Mouse (Mus musculus) embryo, embryonic 9.5 days (tissue): ENCODE results near the gene Piezo1.

Experiments
- DNase-seq: peaks from one replicate; pipeline ENCODE4 v3.0.0-alpha.2; 2017; ENCODE audit errors: extremely low spot score

Gene Piezo1

DNA sequence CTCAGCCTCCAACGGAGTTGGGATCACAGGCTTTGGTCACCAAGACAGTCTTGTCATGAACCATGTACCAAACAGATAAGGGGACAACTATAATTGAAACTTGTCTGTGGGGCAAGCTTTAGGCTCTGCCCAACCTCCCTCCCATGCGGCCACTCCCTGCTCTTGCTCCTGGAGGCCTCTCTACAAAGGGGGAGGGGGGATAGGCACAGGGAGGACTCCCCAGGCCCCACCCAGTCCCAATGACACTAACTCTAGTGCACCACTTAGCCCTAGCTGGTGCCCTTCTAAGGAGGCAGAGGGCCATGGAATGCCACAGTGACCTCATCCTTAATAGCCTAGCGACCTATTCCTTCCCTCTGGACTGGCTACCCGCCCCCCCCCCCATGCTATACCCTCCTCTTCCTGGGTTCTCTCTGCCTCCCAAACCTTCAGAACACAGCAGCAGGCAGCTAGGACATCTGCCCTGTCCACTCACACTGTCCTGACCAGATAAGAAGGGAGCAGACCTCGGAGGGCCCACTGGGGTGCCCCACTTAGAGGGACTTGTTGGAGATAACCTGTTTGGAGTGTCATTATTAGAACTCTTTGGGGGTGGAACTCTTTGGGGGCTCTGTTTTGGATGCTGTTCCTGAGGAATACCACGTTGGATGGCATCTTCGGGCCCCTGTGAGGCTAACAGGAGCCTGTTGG, 4.9 kb downstream of the Piezo1 start:
- DNase-seq, result no peak

GRCm38 (mm10) chr8:122544138-122544537, 7.0 kb downstream of the Piezo1 start:
- no peak for DNase-seq

- no peak for DNase-seq
These were observed 12.6 kb downstream of the Piezo1 start for GRCm38 (mm10) chr8:122538310-122539076.

GRCm38 (mm10) chr8:122537812-122538211, 13.3 kb downstream of the Piezo1 start:
- no peak for DNase-seq

DNA sequence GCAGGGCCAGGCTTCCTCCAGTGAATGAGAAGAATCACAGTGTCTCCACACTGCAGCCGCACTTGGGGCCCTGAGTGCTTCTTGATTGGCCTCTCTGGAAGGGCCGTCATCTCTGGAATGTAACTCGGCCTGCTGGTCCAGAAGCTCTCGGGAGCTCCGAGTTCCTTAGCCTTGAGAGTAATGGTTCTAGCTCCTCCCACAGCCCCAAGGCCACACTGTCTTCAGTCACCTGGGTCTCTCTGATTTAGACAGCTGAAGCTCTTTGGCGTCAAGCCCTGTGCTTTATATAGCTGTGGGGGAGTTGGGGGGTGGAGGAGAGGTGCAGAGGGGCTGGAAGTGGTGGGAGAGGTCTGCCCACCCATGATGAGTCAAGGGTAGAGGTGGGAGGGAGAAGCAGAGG, 14.1 kb downstream of the Piezo1 start:
- DNase-seq, result no peak

DNA sequence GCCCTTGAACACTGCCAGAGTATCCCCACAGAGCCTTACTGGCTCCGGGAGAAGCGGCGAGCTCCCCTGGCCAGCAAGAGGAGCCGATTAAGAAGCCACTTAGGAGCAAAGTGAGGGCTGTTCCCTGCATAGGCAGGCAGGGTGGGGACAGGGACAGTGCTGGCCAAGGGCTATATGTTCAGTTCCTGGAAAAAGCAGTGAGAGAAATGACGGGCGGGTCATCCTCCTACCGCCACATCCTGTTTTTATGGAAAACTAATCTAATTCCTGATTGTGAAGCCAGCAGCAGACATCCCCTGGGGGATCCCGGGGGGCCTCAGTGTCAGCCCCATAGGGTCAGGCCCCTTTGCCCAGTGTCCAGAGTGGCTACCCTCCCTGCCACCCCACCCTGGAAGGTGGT, 19.8 kb downstream of the Piezo1 start:
- no peak for DNase-seq

- DNase-seq, result no peak
These were observed 22.0 kb downstream of the Piezo1 start for GRCm38 (mm10) chr8:122529159-122529558.

DNA sequence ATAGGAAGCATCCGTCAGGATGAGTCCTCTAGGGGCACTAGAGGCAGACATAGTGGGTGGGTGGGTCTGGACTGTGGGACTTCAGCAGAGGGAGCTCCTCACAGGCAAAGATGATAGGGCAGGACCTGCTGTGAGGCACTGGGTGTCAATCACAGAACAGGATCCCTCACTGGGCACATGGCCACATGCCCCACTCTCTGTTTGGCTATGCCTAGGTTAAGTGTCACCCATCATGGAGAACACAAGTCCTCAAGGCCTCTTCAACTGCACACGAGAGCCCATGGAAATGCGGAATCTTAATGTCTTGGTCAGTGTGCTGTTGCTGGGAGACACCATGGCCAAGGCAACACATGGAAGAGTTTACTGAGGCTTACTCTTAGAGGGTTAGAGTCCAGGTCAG, 23.2 kb downstream of the Piezo1 start:
- no peak for DNase-seq

DNA sequence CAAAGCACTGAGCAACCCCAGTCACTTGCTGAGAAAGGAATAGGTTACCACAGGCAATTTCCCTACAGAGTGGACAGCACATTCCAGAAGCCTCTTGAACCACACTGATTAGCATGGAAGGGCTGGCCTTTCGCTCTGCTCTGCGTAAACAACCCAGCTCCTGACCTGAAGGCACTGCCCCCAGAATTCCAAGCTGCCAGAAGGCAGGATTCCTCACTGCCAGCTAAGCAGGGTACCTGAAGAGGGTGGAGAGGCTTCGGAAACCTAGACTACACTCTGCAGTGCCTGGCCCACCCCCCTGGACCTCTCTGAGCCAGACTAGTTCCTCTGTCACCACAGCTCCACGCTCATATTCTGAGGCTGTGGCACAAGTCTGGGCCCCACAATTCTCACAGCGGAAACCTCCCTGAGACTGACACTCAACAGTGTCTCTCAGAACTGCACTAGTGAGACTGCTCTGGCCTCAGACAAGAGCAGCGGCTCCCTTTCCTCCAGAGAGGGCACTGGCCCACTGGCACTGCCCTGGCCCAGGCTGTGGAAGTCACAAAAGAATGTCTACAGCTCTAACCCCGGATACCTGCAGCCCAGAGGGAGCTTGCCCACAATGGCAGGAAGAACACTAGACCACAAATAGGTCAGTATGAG, 24.5 kb downstream of the Piezo1 start:
- DNase-seq, result no peak

DNA sequence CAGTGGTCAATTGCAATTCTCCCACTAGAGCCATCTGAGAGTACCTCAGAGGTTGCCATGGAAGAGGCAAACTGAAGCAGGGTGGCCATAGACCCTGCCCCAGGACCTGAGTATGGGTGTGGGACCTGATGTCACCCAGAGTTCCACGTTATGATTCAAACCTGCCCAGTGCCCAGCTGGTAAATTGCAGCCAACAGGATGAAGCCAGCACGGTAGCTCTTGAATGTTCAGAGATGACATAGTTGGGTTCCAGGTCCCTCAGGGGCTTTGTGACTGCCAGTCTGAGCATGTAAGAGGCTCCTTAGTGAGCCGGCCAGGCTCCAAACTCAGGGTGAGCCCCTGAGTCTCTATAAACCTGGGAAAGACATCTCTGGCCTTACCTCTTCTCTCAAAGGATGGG, 25.0 kb downstream of the Piezo1 start:
- DNase-seq, result no peak

- DNase-seq, result no peak
These were observed 26.1 kb downstream of the Piezo1 start for GRCm38 (mm10) chr8:122525004-122525403.

DNA sequence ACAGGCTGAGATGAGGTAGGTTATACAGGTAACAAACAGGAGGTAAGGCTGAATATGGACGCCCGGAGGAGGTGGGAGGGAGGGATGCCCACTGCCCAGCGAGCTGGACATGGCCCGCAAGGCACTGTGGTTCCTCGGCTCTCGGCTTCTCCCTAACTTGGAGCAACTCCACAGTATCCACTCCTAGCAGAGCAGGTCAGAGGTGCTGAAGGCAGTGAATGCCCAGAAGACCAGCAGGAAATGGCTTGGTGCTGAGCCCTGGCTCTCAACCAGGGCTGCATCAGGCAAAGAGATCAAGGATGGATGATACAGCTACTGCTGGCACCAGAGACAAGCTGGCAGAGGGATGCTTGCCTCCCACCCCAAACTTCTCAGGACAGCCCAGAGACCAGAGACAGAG, 26.6 kb downstream of the Piezo1 start:
- no peak for DNase-seq

DNA sequence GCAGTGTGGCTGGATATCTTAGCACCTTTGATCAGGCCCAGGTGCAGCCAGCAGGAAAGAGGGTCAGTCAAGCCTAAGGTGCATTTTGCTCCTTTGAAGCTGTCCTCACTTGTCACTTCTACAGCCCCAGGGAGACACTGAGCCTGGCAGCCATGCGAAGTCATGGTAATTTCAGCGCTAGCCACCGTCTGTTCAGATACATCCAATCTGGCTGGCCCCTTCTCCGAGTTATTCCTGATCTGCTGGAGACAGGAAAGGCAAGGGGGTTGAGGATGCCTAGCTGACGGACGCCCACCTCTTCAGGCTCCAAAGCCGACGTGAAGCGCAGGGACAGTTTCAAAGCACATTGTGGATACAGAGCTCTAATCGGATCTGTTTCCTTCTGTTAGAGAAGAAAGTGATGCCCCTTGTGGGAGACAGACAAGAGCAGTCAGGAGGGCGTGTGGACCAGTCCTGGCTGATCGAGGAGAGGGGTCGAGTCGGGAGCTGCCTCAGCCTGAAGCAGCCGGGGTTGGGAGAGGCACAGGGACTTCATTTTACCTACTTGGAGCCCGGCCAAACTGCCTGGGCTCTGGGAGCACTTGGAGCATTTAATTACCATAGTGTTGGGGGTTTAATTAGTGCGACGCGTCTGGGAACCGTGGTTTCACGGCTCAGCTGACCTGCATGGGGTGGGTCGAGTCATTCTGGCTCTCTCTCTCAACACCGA, 27.3 kb downstream of the Piezo1 start:
- DNase-seq, result no peak

DNA sequence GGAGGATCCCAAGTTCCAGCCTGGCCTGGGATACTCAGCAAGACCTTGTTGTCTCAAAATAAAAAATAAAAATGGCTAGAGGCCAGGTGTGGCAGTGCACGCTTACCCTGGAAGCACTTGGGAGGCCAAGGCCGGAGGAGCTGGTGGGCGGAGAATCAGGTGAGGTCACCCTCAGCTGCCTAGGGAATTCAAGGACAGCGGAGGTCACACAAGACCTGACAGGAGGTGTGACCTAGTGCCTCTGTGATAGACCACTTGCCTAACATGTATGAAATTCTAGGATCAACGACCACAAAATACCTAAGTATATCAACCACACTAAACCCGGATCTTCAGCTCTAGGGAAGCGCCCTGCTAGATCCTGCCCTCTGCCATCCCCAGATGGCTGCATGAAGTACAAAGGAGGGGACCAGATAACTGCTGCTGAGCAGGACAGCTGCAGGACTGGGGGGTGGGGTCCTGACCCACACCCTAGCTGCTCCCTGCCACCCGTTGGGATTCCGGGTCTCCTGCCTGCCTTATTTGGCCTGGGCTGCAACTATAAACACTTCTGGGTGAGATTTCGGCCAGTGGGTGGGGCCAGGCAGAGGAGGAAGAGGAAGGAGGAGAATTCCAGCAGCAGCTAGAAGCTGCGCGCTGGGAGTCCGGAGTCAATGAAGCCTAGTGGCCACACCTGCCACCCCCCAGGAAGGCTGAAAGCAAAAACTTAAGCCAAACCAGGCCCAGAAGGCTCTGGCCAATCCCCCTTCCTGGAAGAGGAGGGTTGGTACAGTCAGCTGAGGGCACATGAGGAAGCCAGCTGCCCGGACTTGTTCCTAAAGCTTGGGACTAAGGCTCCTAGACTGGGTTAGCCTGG, 28.1 kb downstream of the Piezo1 start:
- no peak for DNase-seq

- DNase-seq, result no peak
These were observed 30.5 kb downstream of the Piezo1 start for GRCm38 (mm10) chr8:122520611-122521010.

GRCm38 (mm10) chr8:122517541-122518190, 33.5 kb downstream of the Piezo1 start:
- DNase-seq, result peak; percentile 69

DNA sequence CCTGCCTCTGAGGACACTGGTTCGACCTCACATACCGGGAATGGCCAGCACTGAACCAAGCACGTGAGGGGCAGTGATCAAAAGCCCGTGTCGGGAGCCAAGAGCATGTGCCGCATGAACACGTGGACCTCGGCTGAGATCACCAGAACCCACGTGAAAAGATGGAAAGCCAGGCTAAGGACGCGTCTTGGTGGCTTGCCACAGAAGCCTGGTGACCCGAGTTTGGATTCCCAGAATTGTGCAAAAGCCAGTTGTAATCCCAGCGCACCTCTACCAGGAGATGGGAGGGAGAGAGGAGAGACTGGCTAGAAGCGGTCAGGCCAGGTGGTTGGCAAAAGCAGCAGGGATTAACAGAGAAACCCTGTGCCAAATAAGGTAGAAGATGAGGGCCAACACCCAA, 35.4 kb downstream of the Piezo1 start:
- no peak for DNase-seq

DNA sequence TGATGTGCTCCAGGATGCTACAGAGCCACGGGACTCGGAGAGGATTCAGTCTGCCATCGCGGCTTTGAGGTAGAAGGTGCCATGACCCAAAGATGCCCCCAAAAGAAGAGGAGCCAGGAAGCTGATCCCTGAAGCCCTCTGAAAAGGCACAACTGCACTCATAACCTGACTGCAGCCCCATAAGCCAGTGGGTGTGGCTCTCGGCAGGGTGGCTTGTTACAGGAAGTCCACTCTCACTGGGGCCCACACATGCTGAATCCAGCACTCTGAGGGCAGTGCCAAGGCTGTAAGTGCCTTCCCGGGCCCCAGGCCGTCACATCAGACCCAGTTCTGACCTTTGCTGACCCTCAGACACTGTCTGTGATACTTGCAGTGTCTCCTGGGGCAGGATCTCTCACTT, 38.7 kb downstream of the Piezo1 start:
- DNase-seq, result no peak

GRCm38 (mm10) chr8:122511552-122511951, 39.6 kb downstream of the Piezo1 start:
- DNase-seq, result no peak

DNA sequence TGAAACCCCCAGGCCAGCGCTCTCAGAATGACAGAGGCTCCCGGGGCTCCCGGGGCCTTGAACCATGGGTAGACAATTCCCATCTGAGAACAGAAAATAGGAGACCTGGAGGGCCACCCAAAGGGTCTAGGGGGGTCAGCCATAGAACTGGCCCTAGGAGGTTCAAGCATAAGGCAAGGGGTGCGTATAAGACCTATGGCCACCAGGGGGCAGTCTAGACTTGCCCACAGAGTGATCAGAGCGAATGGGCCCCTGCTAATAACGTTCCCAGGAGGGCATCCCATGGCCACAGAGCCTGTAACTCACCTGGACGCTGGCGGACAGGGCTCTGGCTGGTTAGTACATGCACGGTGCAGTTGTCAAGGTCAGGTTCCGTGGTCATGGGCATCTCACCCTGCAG, 50.3 kb downstream of the Piezo1 start:
- DNase-seq, result peak; percentile 77

- DNase-seq, result no peak
These were observed 53.2 kb downstream of the Piezo1 start for GRCm38 (mm10) chr8:122497912-122498311.
